Mouse (Mus musculus): ENCODE data around the gene Glrx5. TPM values are rescaled to one million over a fixed set of nuclear protein-coding genes. Genes with fewer than 3 reads are reported as not detected.

Glrx5 gene
- polyA plus RNA-seq, 1 experiment from 2014 or later = 179 TPM

DNA sequence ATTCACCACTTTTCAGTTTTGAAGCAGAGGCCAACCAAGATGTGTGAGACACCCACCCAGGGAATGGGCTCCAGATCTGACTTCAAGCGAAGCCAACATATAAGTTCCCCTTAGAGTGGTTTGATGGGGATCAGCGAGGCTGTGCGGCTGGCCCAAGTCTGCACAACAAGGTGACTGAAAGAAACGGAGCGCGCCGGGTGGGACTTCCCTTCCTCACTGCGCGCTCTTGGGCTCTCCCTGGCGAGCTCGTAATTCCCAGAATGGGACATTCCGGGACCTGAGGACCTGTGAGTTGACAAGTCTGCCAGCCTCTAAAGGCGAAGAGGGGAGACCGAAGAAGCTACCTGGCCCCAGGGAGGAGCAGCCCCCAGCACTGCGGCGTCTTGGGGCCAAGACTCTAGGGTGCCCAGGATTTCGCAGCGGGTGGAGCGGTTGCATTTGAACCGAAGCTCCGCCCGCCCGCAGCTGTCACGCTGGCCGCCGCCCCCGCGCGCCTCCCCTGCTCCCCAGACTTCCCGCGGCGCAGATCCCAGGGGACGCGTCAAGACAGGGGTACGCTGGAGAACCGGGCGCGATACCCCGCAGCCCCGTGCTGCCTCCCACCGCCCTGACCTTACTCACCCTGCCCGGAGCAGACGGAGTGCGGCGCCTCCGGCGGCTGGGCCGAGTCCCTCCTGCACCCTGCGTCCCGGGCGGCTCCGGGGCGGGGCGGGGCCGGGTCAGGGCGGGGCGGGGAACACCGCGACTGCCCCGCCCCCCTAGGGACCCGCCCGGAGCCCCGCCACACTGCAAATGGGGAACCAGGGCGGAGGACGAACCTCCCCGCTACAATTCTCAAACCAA, 22.9 kb upstream of the Glrx5 start, which contains the start of gene Syne3:
Syne3 (minus strand) TSS at position 440 of the 843 bp plus-strand sequence.
- peaks cover 31% of the 10 kb centered on the region for H3K27me3 ChIP-seq (ENCODE audit: control insufficient read depth, insufficient read depth, low read length)
- H3K27ac ChIP-seq (ENCODE audit: low read depth, low read length) = no peak within 1 kb of the TSS
- peaks cover 5% of the 10 kb centered on the region; the same call in 1 of the 2 replicates for H3K4me1 ChIP-seq (replicated peaks; ENCODE audit: control insufficient read depth, insufficient read depth, low read length)
- WGBS = under 1% methylated on average over 56 of the region's 66 CpGs
- H3K9ac ChIP-seq (ENCODE audit: low read depth, low read length) = peak within 1 kb of the TSS; percentile 46
- DNase-seq (ENCODE audit: low spot score) (peak; percentile 49), ATAC-seq (ENCODE audit: low FRiP score) (peak; percentile 84)
- peak within 1 kb of the TSS; percentile 53 for H3K4me3 ChIP-seq (ENCODE audit: low read depth, low read length)
- no peaks in the 10 kb centered on the region for H3K36me3 ChIP-seq (ENCODE audit: control insufficient read depth, insufficient read depth, low read length)
- peak within 1 kb of the TSS; percentile 97 for H3K4me2 ChIP-seq (replicated peaks; ENCODE audit: low read depth, low read length)
- H3K9me3 ChIP-seq (ENCODE audit: control insufficient read depth, low read length) = no peaks in the 10 kb centered on the region

- Histone ChIP-seq H3K4me2 (replicated peaks; ENCODE audit: low read depth, low read length) (peak overlapping the region; percentile 97), H3K9me3 (ENCODE audit: control insufficient read depth, low read length) (no peaks in the 10 kb centered on the region), H3K4me3 (ENCODE audit: low read depth, low read length) (peak overlapping the region; percentile 53), H3K36me3 (ENCODE audit: control insufficient read depth, insufficient read depth, low read length) (no peaks in the 10 kb centered on the region), H3K4me1 (replicated peaks; ENCODE audit: control insufficient read depth, insufficient read depth, low read length) (peaks cover 5% of the 10 kb centered on the region; the same call in 1 of the 2 replicates), H3K27ac (ENCODE audit: low read depth, low read length) (no peak overlapping the region), H3K27me3 (ENCODE audit: control insufficient read depth, insufficient read depth, low read length) (peaks cover 31% of the 10 kb centered on the region), H3K9ac (ENCODE audit: low read depth, low read length) (peak overlapping the region; percentile 46)
- 18% methylated on average over 9 of the region's 9 CpGs for WGBS
- ATAC-seq (ENCODE audit: low FRiP score) (peak; percentile 44), DNase-seq (ENCODE audit: low spot score) (no peak)
Measured at GRCm38 (mm10) chr12:105010213-105010790, 22.2 kb upstream of the Glrx5 start.

GRCm38 (mm10) chr12:105011589-105011988, 20.9 kb upstream of the Glrx5 start:
- H3K4me2 ChIP-seq (replicated peaks; ENCODE audit: low read depth, low read length) = no peak overlapping the region
- H3K27me3 ChIP-seq (ENCODE audit: control insufficient read depth, insufficient read depth, low read length) = peaks cover 28% of the 10 kb centered on the region
- ATAC-seq (ENCODE audit: low FRiP score) = no peak
- H3K9ac ChIP-seq (ENCODE audit: low read depth, low read length) = no peak overlapping the region
- 100% methylated on average over 1 of the region's 1 CpGs for WGBS
- no peak overlapping the region for H3K4me3 ChIP-seq (ENCODE audit: low read depth, low read length)
- peaks cover 5% of the 10 kb centered on the region; the same call in 1 of the 2 replicates for H3K4me1 ChIP-seq (replicated peaks; ENCODE audit: control insufficient read depth, insufficient read depth, low read length)
- DNase-seq (ENCODE audit: low spot score) = no peak
- H3K9me3 ChIP-seq (ENCODE audit: control insufficient read depth, low read length) = no peaks in the 10 kb centered on the region
- no peaks in the 10 kb centered on the region for H3K36me3 ChIP-seq (ENCODE audit: control insufficient read depth, insufficient read depth, low read length)
- no peak overlapping the region for H3K27ac ChIP-seq (ENCODE audit: low read depth, low read length)

GRCm38 (mm10) chr12:105012314-105012713, 20.2 kb upstream of the Glrx5 start:
- WGBS = 92% methylated on average over 4 of the region's 4 CpGs
- peaks cover 5% of the 10 kb centered on the region; the same call in 1 of the 2 replicates for H3K4me1 ChIP-seq (replicated peaks; ENCODE audit: control insufficient read depth, insufficient read depth, low read length)

GRCm38 (mm10) chr12:105013065-105013464, 19.4 kb upstream of the Glrx5 start:
- Histone ChIP-seq H3K9me3 (ENCODE audit: control insufficient read depth, low read length) (no peaks in the 10 kb centered on the region), H3K9ac (ENCODE audit: low read depth, low read length) (no peak overlapping the region), H3K27me3 (ENCODE audit: control insufficient read depth, insufficient read depth, low read length) (peaks cover 23% of the 10 kb centered on the region), H3K36me3 (ENCODE audit: control insufficient read depth, insufficient read depth, low read length) (no peaks in the 10 kb centered on the region), H3K4me2 (replicated peaks; ENCODE audit: low read depth, low read length) (no peak overlapping the region), H3K27ac (ENCODE audit: low read depth, low read length) (no peak overlapping the region), H3K4me1 (replicated peaks; ENCODE audit: control insufficient read depth, insufficient read depth, low read length) (peaks cover 5% of the 10 kb centered on the region; the same call in 1 of the 2 replicates), H3K4me3 (ENCODE audit: low read depth, low read length) (no peak overlapping the region)
- no peak for ATAC-seq (ENCODE audit: low FRiP score)
- WGBS = 42% methylated on average over 17 of the region's 17 CpGs
- no peak for DNase-seq (ENCODE audit: low spot score)

More at GRCm38 (mm10) chr12:105012314-105012713, 20.2 kb upstream of the Glrx5 start:
- H3K36me3 ChIP-seq (ENCODE audit: control insufficient read depth, insufficient read depth, low read length) = no peaks in the 10 kb centered on the region
- no peak overlapping the region for H3K9ac ChIP-seq (ENCODE audit: low read depth, low read length)
- ATAC-seq (ENCODE audit: low FRiP score) (no peak), DNase-seq (ENCODE audit: low spot score) (no peak)
- H3K9me3 ChIP-seq (ENCODE audit: control insufficient read depth, low read length) = no peaks in the 10 kb centered on the region
- H3K27ac ChIP-seq (ENCODE audit: low read depth, low read length) = no peak overlapping the region
- H3K4me3 ChIP-seq (ENCODE audit: low read depth, low read length) = no peak overlapping the region
- H3K27me3 ChIP-seq (ENCODE audit: control insufficient read depth, insufficient read depth, low read length) = peaks cover 28% of the 10 kb centered on the region
- H3K4me2 ChIP-seq (replicated peaks; ENCODE audit: low read depth, low read length) = no peak overlapping the region

DNA sequence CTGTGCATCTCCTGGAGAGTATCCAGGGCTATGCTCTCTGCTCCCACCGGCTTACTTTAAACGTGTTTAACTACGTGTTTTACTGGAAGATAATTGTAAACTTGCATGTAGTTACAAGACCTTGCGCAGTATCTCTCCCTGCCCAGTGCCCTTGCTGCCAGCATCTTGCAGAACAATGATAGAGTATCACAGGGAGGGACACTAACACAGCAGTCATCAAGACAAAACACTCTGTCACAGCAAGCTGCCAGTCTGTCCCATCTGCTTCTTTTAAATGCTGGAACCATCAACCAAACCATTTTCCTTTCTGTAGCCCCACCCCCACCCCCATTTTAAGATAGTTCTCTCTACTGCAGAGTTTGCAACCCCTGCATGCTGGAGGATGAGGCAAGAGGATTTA, 16.3 kb upstream of the Glrx5 start:
- WGBS = 56% methylated on average over 4 of the region's 4 CpGs
- Histone ChIP-seq H3K4me3 (ENCODE audit: low read depth, low read length) (no peak overlapping the region), H3K4me1 (replicated peaks; ENCODE audit: control insufficient read depth, insufficient read depth, low read length) (no peaks in the 10 kb centered on the region), H3K4me2 (replicated peaks; ENCODE audit: low read depth, low read length) (no peak overlapping the region), H3K9ac (ENCODE audit: low read depth, low read length) (no peak overlapping the region), H3K27ac (ENCODE audit: low read depth, low read length) (no peak overlapping the region), H3K27me3 (ENCODE audit: control insufficient read depth, insufficient read depth, low read length) (no peaks in the 10 kb centered on the region), H3K9me3 (ENCODE audit: control insufficient read depth, low read length) (no peaks in the 10 kb centered on the region), H3K36me3 (ENCODE audit: control insufficient read depth, insufficient read depth, low read length) (no peaks in the 10 kb centered on the region)
- no peak for ATAC-seq (ENCODE audit: low FRiP score)
- no peak for DNase-seq (ENCODE audit: low spot score)

DNA sequence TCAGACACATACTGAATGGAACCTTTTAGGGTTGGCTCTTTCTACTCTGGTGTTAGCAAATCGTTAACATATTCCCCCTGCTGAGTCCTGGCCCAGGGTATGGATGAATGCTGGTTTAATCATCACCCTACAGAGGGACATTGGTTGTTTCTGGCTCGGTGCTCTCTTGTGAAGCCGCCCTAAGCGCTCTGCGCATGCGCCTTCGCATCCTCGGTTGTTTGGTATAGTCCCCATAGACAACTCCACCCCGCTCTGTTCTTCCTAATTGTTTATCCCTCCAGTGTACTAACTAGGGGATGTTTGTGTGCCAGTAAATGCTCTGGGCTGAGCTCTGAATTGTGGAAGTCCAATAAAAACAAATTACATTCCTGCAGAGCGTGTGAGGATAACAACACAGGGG, 15.8 kb upstream of the Glrx5 start:
- Histone ChIP-seq H3K4me2 (replicated peaks; ENCODE audit: low read depth, low read length) (no peak overlapping the region), H3K9ac (ENCODE audit: low read depth, low read length) (no peak overlapping the region), H3K9me3 (ENCODE audit: control insufficient read depth, low read length) (no peaks in the 10 kb centered on the region), H3K27ac (ENCODE audit: low read depth, low read length) (no peak overlapping the region), H3K4me3 (ENCODE audit: low read depth, low read length) (no peak overlapping the region), H3K27me3 (ENCODE audit: control insufficient read depth, insufficient read depth, low read length) (no peaks in the 10 kb centered on the region), H3K36me3 (ENCODE audit: control insufficient read depth, insufficient read depth, low read length) (no peaks in the 10 kb centered on the region), H3K4me1 (replicated peaks; ENCODE audit: control insufficient read depth, insufficient read depth, low read length) (no peaks in the 10 kb centered on the region)
- DNase-seq (ENCODE audit: low spot score) (no peak), ATAC-seq (ENCODE audit: low FRiP score) (no peak)
- WGBS = 68% methylated on average over 10 of the region's 10 CpGs

- DNase-seq (ENCODE audit: low spot score) (no peak), ATAC-seq (ENCODE audit: low FRiP score) (no peak)
- Histone ChIP-seq H3K4me1 (replicated peaks; ENCODE audit: control insufficient read depth, insufficient read depth, low read length) (no peaks in the 10 kb centered on the region), H3K27ac (ENCODE audit: low read depth, low read length) (no peak overlapping the region), H3K9ac (ENCODE audit: low read depth, low read length) (no peak overlapping the region), H3K27me3 (ENCODE audit: control insufficient read depth, insufficient read depth, low read length) (no peaks in the 10 kb centered on the region), H3K4me3 (ENCODE audit: low read depth, low read length) (no peak overlapping the region), H3K9me3 (ENCODE audit: control insufficient read depth, low read length) (no peaks in the 10 kb centered on the region), H3K36me3 (ENCODE audit: control insufficient read depth, insufficient read depth, low read length) (no peaks in the 10 kb centered on the region), H3K4me2 (replicated peaks; ENCODE audit: low read depth, low read length) (no peak overlapping the region)
- WGBS = 61% methylated on average over 19 of the region's 19 CpGs
Measured at GRCm38 (mm10) chr12:105019359-105020219, 12.9 kb upstream of the Glrx5 start.
